Mouse (Mus musculus) hindbrain, postnatal 0 days (tissue): ENCODE results near the gene Camsap2. TPM values are rescaled to one million over a fixed set of nuclear protein-coding genes. Genes with fewer than 3 reads are reported as not detected.

ENCODE experiments used
- ATAC-seq: fragments of 200-750 bp; cut with Nextera tagmentation; 2 replicates; pipeline ENCODE4 v1.8.0; 2017; ENCODE audit warnings: mild to moderate bottlenecking, moderate TSS enrichment, moderate library complexity
- DNase-seq: peaks from one replicate; pipeline ENCODE4 v3.0.0-alpha.2; 2015; ENCODE audit warnings: low spot score
- H3K27ac ChIP-seq: fragments of 300-500 bp; sonication (generic); 2 replicates; pipeline ENCODE4 v1.5.1; 2014; ENCODE audit warnings: mild to moderate bottlenecking
- H3K27me3 ChIP-seq: fragments of 300-500 bp; sonication (generic); 2 replicates; pipeline ENCODE4 v1.6.1; 2014; ENCODE audit warnings: low read length, mixed read lengths; ENCODE audit not compliant: insufficient read depth
- H3K36me3 ChIP-seq: fragments of 300-500 bp; sonication (generic); 2 replicates; pipeline ENCODE4 v1.6.1; 2014; ENCODE audit warnings: low read length, mixed read lengths; ENCODE audit not compliant: insufficient read depth
- H3K4me1 ChIP-seq: fragments of 300-500 bp; sonication (generic); 2 replicates; pipeline ENCODE4 v1.6.1; 2014; ENCODE audit warnings: antibody characterized with exemption, low read length, mixed read lengths; ENCODE audit not compliant: insufficient read depth
- H3K4me2 ChIP-seq: fragments of 300-500 bp; sonication (generic); 2 replicates; pipeline ENCODE4 v1.6.1; 2014; ENCODE audit warnings: low read depth, mild to moderate bottlenecking, low read length, moderate library complexity, mixed read lengths
- H3K4me3 ChIP-seq: fragments of 300-500 bp; sonication (generic); 2 replicates; pipeline ENCODE4 v1.5.1; 2014; ENCODE audit warnings: low read length
- H3K9ac ChIP-seq: fragments of 300-500 bp; sonication (generic); replicated peaks from 2 replicates; pipeline ENCODE4 v1.6.1; 2014; ENCODE audit warnings: mild to moderate bottlenecking, low read length, moderate library complexity, mixed read lengths
- H3K9me3 ChIP-seq: fragments of 300-500 bp; sonication (generic); 2 replicates; pipeline ENCODE4 v1.6.1; 2016; ENCODE audit warnings: low read length, mixed read lengths
- CTCF ChIP-seq: IDR thresholded peaks from 2 replicates; pipeline ENCODE4 v1.5.1; 2016; ENCODE audit warnings: antibody characterized with exemption, control low read depth, low read depth
- WGBS: fragments of 180-500 bp; shearing (Covaris S2); extraction: QIAGEN DNeasy Blood & Tissue Kit; methylation state at CpG from one replicate; pipeline ENCODE4 v1.1.7; 2014; 5-methylcytosine and 5-hydroxymethylcytosine counted together
- polyA plus RNA-seq: library from polyadenylated mRNA; unstranded; fragments of >200 nt; fragmentation: Nextera tagmentation; extraction: Ambion mirVana; gene quantifications from 2 replicates; pipeline ENCODE4 v1.2.1, GENCODE M21; 2015
- total RNA-seq: library from RNA; depleted of rRNA; stranded (reverse); fragments of >200 nt; gene quantifications from 2 replicates; pipeline ENCODE4 v1.2.3, GENCODE M21; 2014

The Camsap2 gene
- total and polyA plus RNA-seq, 2 experiments from 2014 or later: 20.1 to 99.1 TPM

DNA sequence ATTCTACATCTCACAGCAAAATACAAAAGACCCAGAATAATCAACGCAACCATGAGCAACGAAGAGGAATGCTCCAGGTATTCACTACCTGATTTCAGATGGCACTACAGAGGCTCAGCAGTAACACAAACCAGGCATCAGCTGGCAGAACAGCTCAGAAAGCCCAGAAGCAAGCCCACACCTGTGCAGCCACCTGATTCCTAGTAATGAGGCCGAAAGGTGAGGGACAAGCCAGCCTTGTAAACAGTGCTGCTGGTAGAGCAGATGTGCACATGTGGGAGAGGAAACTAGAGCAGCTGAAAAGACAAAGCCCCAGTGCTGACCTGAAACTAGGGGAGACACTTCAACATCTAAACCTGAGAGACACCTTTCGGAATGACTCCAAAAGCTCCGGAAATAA is 36.7 kb downstream of the Camsap2 start:
- DNase-seq: no peak
- Histone ChIP-seq H3K4me3 (no peak overlapping the region), H3K27me3 (no peaks in the 10 kb centered on the region), H3K27ac (no peak overlapping the region), H3K36me3 (no peaks in the 10 kb centered on the region), H3K4me2 (no peak overlapping the region), H3K4me1 (no peaks in the 10 kb centered on the region), H3K9me3 (no peaks in the 10 kb centered on the region), H3K9ac (no peak overlapping the region)
- 86% methylated on average over 5 of the region's 5 CpGs for WGBS
- ATAC-seq: no peak
- TF ChIP-seq CTCF: no peak

DNA sequence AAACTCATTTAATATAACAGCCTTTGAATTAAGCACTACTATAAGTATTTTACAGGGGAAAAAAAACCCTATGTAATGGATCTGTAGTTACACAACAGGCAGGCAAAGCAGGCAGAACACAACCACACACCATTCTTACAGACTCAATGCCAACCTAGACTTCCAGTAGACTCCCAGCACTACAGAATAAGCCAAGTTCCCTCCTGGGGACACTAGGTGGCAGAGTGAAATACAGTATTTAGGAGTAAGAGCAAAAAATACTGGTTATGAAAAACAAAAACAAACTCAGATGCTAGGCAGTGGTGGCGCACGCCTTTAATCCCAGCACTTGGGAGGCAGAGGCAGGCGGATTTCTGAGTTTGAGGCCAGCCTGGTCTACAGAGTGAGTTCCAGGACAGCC is 39.5 kb downstream of the Camsap2 start:
- TF ChIP-seq CTCF: peak; percentile 63
- H3K4me1 ChIP-seq: no peaks in the 10 kb centered on the region
- no peak overlapping the region for H3K4me3 ChIP-seq
- H3K4me2 ChIP-seq: no peak overlapping the region
- ATAC-seq: 0 out of 2 replicates have a peak, but pooled peaks have one; percentile 58
- no peak overlapping the region for H3K27ac ChIP-seq
- 81% methylated on average over 3 of the region's 3 CpGs for WGBS
- peak; percentile 71 for DNase-seq
- no peaks in the 10 kb centered on the region for H3K9me3 ChIP-seq
- no peak overlapping the region for H3K9ac ChIP-seq
- peaks cover 6% of the 10 kb centered on the region; the same call in 1 of the 2 replicates for H3K36me3 ChIP-seq
- H3K27me3 ChIP-seq: no peaks in the 10 kb centered on the region

DNA sequence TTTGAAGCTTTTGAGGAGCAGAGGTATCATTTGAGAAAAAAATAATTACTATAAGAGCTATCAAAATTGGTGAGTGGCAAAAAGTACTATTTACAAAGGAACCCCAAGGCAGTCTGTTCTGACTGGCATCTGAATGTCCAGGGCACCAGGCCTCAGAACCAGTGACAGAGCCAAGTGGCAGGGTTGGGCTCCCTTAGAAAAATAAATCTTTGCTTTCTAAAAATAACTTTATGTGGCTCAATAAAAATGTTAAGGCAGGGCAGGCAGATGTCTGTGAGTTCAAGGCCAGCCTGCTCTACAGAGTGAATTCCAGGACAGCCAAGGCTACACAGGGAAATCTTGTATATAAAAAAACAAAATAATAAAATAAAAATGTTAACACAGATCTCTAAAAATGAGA is 51.9 kb downstream of the Camsap2 start:
- ATAC-seq (no peak), DNase-seq (no peak)
- Histone ChIP-seq H3K4me1 (no peaks in the 10 kb centered on the region), H3K4me2 (no peak overlapping the region), H3K27me3 (no peaks in the 10 kb centered on the region), H3K4me3 (no peak overlapping the region), H3K9ac (no peak overlapping the region), H3K36me3 (no peaks in the 10 kb centered on the region), H3K9me3 (no peaks in the 10 kb centered on the region), H3K27ac (no peak overlapping the region)
- no peak for TF ChIP-seq CTCF

DNA sequence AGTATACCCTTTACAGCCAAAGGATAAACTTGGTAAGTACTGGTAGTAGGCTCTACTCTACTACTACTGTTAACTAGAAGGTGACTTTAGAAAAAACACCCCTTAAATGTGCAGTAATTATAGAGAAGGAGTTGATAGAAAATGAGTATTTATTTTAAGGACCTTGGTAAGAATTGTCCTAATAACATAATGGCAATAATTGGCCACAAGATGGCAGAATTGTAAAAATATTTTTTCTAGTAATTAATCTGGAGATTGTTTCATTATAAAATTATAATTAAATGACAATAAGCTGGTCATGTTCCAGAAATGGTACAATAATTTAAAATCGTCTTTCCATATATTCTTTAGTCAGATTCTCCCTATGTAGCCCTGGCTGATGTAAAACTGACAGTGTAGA is 56.1 kb downstream of the Camsap2 start:
- 58% methylated on average over 1 of the region's 1 CpGs for WGBS
- peak; percentile 30 for TF ChIP-seq CTCF
- no peak overlapping the region for H3K9ac ChIP-seq
- no peak for ATAC-seq
- H3K4me2 ChIP-seq: no peak overlapping the region
- H3K9me3 ChIP-seq: no peaks in the 10 kb centered on the region
- H3K27ac ChIP-seq: no peak overlapping the region
- peak; percentile 35 for DNase-seq
- no peaks in the 10 kb centered on the region for H3K27me3 ChIP-seq
- H3K36me3 ChIP-seq: peaks cover 4% of the 10 kb centered on the region; the same call in 1 of the 2 replicates
- H3K4me3 ChIP-seq: no peak overlapping the region
- no peaks in the 10 kb centered on the region for H3K4me1 ChIP-seq

DNA sequence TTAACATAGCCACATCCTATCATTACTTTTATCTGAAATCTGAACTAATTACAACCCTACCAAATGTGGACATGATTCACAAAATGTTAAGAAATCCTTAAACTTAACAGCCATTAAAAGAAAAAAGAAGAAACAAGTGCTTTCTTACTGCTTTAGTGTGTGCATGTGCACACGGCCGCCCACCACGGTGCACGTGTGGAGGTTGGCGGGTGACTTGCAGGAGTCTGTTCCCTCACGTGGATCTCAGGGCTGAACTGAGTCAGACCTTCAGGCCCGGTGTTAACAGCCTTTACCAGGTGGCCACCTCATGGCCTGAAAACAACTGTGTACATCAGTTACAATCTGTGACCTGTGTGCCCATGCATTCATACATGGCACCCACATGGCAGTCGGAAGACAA is 68.5 kb downstream of the Camsap2 start:
- no peaks in the 10 kb centered on the region for H3K27me3 ChIP-seq
- no peak overlapping the region for H3K9ac ChIP-seq
- H3K4me1 ChIP-seq: no peaks in the 10 kb centered on the region
- H3K4me2 ChIP-seq: no peak overlapping the region
- H3K4me3 ChIP-seq: no peak overlapping the region
- ATAC-seq: no peak
- 87% methylated on average over 8 of the region's 8 CpGs for WGBS
- no peak overlapping the region for H3K27ac ChIP-seq
- H3K9me3 ChIP-seq: no peaks in the 10 kb centered on the region
- peaks cover 66% of the 10 kb centered on the region for H3K36me3 ChIP-seq
- no peak for DNase-seq
- TF ChIP-seq CTCF: no peak

DNA sequence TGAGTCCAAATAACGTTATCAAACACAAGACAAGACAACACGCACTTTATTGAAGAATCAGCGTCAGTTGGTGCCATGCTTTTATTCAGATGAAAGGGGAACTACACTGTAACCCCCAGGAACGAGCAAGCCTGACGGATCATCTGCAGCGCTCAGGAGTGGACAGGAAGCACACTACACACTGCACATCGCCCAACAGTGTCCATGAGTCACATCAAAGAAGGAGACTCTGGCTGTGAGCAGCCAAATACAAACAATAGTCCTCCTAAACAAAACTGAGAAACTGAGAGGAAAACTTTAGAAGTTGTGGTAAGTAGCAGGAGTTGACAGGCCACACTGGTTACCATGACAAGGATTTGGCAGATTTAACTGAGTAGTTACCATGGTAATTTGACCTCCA is 77.7 kb downstream of the Camsap2 start:
- DNase-seq: peak; percentile 17
- no peak for TF ChIP-seq CTCF

DNA sequence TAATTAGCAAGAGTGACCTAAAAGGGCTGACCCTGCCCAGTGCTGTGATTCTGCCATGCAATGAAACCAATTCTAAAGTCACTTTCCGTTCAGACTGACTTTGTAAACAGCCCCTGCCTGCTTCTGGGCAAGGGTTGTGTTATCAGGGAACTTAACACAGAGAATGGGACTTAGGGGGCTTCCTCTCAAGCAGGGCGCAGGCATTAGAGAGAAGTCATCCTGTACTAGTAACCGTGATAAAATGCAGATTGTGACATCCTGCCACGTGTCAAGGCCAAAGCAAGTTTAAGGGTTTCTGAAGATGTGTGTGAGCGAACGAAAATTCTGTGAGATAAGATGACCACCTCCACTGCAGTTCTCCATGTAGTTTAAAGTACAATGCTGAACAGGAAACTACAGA is 79.8 kb downstream of the Camsap2 start:
- Histone ChIP-seq H3K9ac (no peak overlapping the region), H3K4me2 (no peak overlapping the region), H3K27me3 (0 out of 2 replicates have a peak, but pooled peaks cover 3% of the 10 kb centered on the region), H3K36me3 (peaks cover 17% of the 10 kb centered on the region), H3K27ac (no peak overlapping the region), H3K4me1 (no peaks in the 10 kb centered on the region; the same call in 1 of the 2 replicates), H3K9me3 (no peaks in the 10 kb centered on the region), H3K4me3 (no peak overlapping the region)
- 77% methylated on average over 6 of the region's 6 CpGs for WGBS
- TF ChIP-seq CTCF: no peak
- ATAC-seq (no peak), DNase-seq (no peak)

More for the DNA sequence above, 77.7 kb downstream of the Camsap2 start:
- Histone ChIP-seq H3K36me3 (peaks cover 38% of the 10 kb centered on the region), H3K9ac (no peak overlapping the region), H3K9me3 (no peaks in the 10 kb centered on the region), H3K27ac (no peak overlapping the region), H3K4me3 (no peak overlapping the region), H3K27me3 (no peaks in the 10 kb centered on the region), H3K4me1 (no peaks in the 10 kb centered on the region), H3K4me2 (no peak overlapping the region)
- ATAC-seq: peak; percentile 71
- 51% methylated on average over 7 of the region's 7 CpGs for WGBS
